Mouse (Mus musculus) ovary, postnatal 14 days (tissue): ENCODE measurements around the gene Camkk1.
A peak's percentile ranks its signal among the peaks of the same experiment; 100 is the strongest.

Experiments
- DNase-seq: peaks from one replicate; pipeline ENCODE4 v3.0.0; 2022; ENCODE audit warnings: low spot score

Camkk1 gene

DNA sequence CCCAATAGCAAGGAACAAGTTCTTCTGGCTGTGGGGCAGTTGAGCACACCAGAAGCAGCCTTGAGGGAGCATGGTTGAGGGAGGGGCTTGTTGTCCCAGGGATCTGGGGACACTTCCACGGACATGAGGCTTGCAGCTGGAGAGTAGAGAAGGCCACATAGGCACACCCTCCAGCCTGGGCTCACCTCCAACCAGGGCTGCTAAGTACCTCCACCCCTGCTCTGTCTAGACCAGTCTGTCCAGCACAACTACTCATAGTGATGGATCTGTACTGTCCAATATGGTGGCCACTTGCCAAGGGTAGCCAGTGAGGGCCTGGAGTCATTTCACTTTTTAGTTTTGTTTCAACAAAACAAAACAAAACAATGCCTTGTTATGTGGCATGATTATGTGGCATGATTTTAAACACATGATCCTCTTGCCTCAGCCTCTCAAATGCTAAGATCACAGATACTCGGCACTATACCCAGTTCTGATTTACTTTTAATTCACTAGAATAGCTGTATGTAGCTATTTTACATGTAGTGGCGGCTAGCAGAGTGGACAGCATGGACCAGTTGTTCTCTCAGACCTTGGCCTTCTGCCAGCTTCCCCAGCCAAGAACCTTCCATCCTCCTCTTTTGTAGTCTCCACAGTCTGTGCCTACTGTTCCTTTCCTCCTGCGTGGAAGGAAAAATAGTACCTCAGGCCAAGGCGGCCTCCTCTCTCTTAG lies 3.3 kb upstream of the Camkk1 start:
- no peak for DNase-seq

DNA sequence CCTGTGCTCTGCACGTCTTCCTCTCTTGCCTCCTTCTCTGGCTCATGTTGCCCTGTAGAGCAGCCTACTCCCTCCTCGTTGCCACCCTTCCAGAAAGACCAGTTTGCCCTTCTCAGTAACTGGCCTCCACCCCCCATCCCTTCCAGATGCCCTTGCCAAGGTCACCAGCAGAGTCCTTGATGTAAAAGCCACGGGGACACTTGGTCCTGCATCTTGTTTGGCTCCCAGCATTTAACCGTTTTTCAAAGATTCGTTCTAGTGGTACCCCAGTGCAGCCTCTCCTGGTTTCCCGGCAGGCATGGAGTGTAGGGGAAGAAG lies 2.7 kb upstream of the Camkk1 start:
- DNase-seq: no peak

- DNase-seq: no peak
These were observed 463 bp downstream of the Camkk1 start for GRCm38 (mm10) chr11:73019147-73019795.

GRCm38 (mm10) chr11:73020953-73021800 lies 2.4 kb downstream of the Camkk1 start:
- no peak for DNase-seq

- peak; percentile 44 for DNase-seq
These were observed 4.3 kb downstream of the Camkk1 start for GRCm38 (mm10) chr11:73023099-73023498.

GRCm38 (mm10) chr11:73023827-73024226 lies 5.0 kb downstream of the Camkk1 start:
- no peak for DNase-seq

GRCm38 (mm10) chr11:73024236-73024904 lies 5.6 kb downstream of the Camkk1 start:
- DNase-seq: no peak

DNA sequence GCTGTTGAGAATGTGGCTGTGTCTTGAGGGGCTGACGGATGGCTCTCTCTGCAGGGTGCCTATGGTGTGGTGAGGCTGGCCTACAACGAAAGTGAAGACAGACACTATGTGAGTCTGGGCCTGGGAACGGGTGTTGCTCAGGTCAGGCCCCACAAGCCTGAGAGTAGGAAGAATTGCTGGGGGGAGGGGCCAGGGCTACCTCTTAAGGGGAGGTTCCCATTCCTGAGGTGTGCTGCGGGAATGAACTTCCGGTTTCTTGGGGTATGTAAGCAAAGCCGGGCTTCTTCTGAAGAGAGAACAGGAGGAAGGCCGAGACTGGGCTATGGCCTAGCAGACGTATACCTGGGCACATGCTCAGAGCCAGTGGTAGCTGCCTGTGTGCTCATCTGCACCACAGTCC lies 8.2 kb downstream of the Camkk1 start:
- no peak for DNase-seq

- peak; percentile 72 for DNase-seq
These were observed 12.2 kb downstream of the Camkk1 start for GRCm38 (mm10) chr11:73030821-73031498.

GRCm38 (mm10) chr11:73031536-73031935 lies 12.7 kb downstream of the Camkk1 start:
- DNase-seq: no peak

DNA sequence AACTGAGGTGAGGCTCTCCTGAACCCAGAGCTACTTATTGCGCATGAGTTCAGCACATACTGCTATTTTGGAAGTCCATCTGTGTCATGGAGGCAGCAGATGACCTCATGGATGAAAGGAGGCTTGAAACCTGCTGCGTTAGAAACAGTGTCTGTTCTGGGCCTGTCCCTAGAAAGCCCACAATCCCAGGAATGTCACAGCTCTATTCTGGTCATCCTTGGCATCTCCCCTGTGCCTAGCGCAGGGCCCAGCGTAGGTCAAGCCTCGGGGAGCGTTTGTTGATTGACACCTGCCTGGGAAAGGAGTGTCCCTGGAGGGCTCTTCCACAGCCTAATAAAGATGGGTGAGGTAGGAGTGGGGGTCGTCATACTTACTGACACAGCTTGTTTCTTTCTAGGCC lies 17.3 kb downstream of the Camkk1 start:
- DNase-seq: no peak

GRCm38 (mm10) chr11:73036889-73037288 lies 18.1 kb downstream of the Camkk1 start:
- DNase-seq: no peak

DNA sequence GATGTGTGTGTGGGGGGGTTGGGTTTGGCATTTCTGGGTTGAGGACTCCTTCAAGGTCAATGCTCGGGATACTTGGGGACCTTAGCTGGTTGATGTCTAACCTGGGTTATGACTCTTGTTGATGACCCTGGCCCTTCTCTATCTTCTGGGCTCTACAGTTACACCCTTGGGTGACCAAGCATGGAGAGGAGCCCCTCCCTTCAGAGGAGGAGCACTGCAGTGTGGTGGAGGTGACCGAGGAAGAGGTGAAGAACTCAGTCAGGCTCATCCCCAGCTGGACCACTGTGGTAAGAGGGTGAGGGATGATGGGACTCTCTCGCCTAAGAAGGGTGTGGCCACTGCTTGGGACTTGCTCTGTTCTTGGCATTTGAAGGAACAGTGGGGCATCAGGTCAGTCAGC lies 18.9 kb downstream of the Camkk1 start:
- DNase-seq: no peak

- peak; percentile 53 for DNase-seq
These were observed 20.4 kb downstream of the Camkk1 start for GRCm38 (mm10) chr11:73039102-73039799.

GRCm38 (mm10) chr11:73044229-73044755 lies 25.5 kb downstream of the Camkk1 start:
- no peak for DNase-seq

DNA sequence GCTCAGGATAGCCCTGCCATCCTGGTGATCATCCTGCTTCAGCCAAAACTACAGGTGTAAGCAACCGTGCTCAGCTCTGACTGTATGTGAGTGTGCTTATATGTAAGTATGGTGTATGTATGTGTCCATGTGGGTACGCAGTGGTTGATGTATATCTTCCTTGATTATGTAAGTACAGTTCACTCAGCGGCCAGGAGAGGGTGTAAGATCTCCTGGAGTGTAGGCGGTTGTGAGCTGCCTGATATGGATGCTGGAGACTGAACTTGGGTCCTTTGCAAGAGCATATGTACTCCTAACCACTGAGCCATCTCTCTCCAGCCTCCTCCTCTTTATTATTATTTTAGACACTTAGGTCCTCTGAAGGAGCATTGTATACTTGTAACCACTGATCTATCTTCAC lies 26.0 kb downstream of the Camkk1 start:
- no peak for DNase-seq

DNA sequence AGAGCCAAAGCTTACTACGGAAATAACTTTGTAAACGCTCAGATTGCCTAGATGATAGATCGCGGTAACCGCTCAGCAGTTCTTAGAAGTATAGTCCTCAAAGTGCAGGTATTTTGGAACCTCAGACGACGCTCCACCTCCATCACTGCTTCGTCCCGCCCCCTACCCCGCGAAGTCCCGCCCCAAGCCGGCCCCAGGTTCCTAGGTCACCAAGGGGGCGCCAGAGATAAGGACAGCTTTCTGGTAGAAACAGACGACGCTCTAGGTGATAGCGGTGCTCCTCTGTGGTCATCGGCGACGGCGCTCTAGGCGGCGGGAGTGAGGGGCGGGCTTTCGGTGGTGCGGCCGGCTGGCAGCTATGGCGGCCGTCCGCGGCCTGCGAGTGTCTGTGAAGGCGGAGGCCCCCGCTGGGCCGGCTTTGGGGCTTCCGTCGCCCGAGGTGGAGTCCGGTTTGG lies 28.8 kb downstream of the Camkk1 start, which contains the start of gene Ncbp3:
Gene Ncbp3 (plus strand): TSS at position 242 of the 455 bp plus-strand sequence.
- peak; percentile 95 for DNase-seq

DNA sequence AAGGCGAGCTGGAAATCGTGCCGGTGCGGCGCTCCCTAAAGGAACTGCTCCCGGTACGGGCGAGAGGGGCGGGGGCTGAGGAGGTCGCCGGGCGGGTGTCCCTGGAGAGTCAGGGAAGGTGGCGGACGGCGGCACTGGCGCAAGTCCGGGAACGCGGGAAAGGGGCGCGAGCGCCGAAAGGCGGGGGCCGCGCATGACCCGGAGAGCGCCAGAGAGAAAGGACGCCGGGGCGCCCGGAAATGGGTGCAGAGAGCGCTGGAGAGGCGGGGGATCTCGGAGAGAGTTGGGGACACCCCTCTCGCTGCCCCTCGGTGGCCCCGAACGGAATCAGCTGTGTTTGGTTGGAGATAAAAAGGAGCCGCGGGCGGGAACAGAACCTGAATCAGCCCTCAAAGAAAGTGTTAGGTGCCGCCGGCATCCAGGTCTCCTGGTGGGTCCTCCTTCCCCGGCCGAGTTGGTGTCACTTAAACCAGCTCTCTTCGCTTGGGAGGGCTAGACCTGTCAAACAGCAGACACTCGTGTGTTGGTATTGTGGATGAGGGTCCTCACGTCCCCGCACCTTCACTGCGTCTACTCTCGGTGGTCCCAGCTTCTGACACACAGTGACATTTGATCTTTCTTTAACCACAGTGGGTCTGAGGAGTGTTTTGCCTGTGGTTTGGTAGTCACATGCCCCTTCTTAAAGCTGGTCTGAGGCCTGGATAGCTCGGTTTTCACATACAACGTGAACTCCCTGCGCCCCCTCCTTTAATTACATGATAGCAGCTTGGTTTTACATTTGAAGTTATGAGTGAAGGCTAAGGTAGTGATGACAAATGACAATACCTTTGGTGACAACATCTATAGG lies 29.4 kb downstream of the Camkk1 start:
- DNase-seq: no peak

- peak; percentile 63 for DNase-seq
These were observed 30.5 kb downstream of the Camkk1 start for GRCm38 (mm10) chr11:73049335-73049734.

DNA sequence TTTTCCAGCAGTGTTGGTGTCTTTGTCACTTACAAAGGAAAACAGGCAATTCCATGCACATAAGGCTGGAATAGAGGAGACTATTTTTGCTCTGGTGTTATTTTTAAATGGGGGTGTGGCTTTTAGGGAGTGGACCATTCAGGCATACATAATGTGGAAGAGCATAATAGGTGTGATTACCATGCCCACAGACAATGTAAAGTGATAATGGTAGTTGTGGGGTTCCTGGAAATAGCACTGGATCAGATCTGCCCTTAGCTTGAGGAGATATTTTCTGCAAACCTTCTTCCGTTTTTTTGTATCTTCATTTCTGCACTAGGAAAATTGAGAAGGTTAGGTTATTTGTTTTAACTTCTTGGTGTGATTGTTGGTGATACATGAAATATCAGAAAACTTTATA lies 34.0 kb downstream of the Camkk1 start:
- DNase-seq: no peak
